Mouse (Mus musculus): ENCODE results near the gene Alg5. TPM values are rescaled to one million over a fixed set of nuclear protein-coding genes. Genes with fewer than 3 reads are reported as not detected.
"Not testable (repeated sequence)": the region's sequence is repeated elsewhere in the genome, so short reads cannot be mapped to it uniquely, and the experiment has no call there.

Gene Alg5
- 67.2 TPM for polyA plus RNA-seq (2021)

GRCm38 (mm10) chr3:54735247-54736046 is at the start of gene Alg5, which contains the start of gene Exosc8:
Gene Alg5 (plus strand): TSS chr3:54735539.
Gene Exosc8 (minus strand): TSS chr3:54735393.
- in situ Hi-C loops (cut with MboI; ENCODE audit: low pct_unique_long_range_greater_than_20kb), result loop anchor here (5.0 kb wide), 1 partner anchor 67 kb away; no protein-coding TSS in a partner anchor
- no peak for TF ChIP-seq CTCF (IDR thresholded peaks at IDR 0.05)
- ChIA-PET CTCF (interaction anchor here (0.6 to 2.2 kb wide), 19 partner anchors 10 to 619 kb away, joined by 3 to 13 read pairs (median 4); partner anchors contain the start of gene Rfxap), POLR2A (interaction anchor here (0.6 to 1.8 kb wide), 4 partner anchors 8 to 43 kb away, joined by 3 to 4 read pairs (median 3); partner anchors contain the start of gene Supt20)
- ATAC-seq, result peak; percentile 89
- DNase-seq (ENCODE audit: low read depth, low spot score), result no peak
- no peaks in the 10 kb centered on the region for H3K27me3 ChIP-seq

GRCm38 (mm10) chr3:54687245-54687644 is 48.1 kb upstream of the Alg5 start:
- no peak for DNase-seq (ENCODE audit: low read depth, low spot score)
- no peak for TF ChIP-seq CTCF (IDR thresholded peaks at IDR 0.05)
- no peak for ATAC-seq
- in situ Hi-C loops (cut with MboI; ENCODE audit: low pct_unique_long_range_greater_than_20kb), result loop anchor here (5.0 kb wide), 1 partner anchor 335 kb away; no protein-coding TSS in a partner anchor
- H3K27me3 ChIP-seq, result no peaks in the 10 kb centered on the region
- ChIA-PET CTCF (interaction anchor here (1.3 to 1.8 kb wide), 3 partner anchors 8 to 332 kb away, joined by 3 to 9 read pairs (median 4); partner anchors contain the start of gene Postn), POLR2A (interaction anchor here (1.1 kb wide), 1 partner anchor 14 kb away, joined by 3 read pairs; no protein-coding TSS in a partner anchor)

GRCm38 (mm10) chr3:54689091-54689490 is 46.2 kb upstream of the Alg5 start:
- in situ Hi-C loops (cut with MboI; ENCODE audit: low pct_unique_long_range_greater_than_20kb), result loop anchor here (5.0 kb wide), 1 partner anchor 337 kb away; no protein-coding TSS in a partner anchor
- no peak for ATAC-seq
- no peak for DNase-seq (ENCODE audit: low read depth, low spot score)
- TF ChIP-seq CTCF (IDR thresholded peaks at IDR 0.05), result peak; percentile 62
- POLR2A ChIA-PET, result no interaction called here
- no peaks in the 10 kb centered on the region for H3K27me3 ChIP-seq
- CTCF ChIA-PET, result interaction anchor here (0.9 to 3.3 kb wide), 7 partner anchors 10 to 337 kb away, joined by 3 to 11 read pairs (median 4); no protein-coding TSS in a partner anchor

- in situ Hi-C loops (cut with MboI; ENCODE audit: low pct_unique_long_range_greater_than_20kb), result loop anchor here (10.0 kb wide), 1 partner anchor 828 kb away; the partner anchor contains the start of gene Ufm1
- POLR2A ChIA-PET, result interaction anchor here (0.8 to 1.5 kb wide), 5 partner anchors 10 to 334 kb away, joined by 3 to 4 read pairs (median 4); partner anchors contain the start of gene Alg5
- H3K27me3 ChIP-seq, result no peaks in the 10 kb centered on the region
- DNase-seq (ENCODE audit: low read depth, low spot score) (peak; percentile 83), ATAC-seq (peak; percentile 98)
- CTCF ChIA-PET, result interaction anchor here (0.7 to 3.3 kb wide), 6 partner anchors 9 to 340 kb away, joined by 3 to 11 read pairs (median 6); no protein-coding TSS in a partner anchor
- TF ChIP-seq CTCF (IDR thresholded peaks at IDR 0.05), result no peak
Measured at GRCm38 (mm10) chr3:54692202-54693055, 42.9 kb upstream of the Alg5 start, which contains the start of gene Supt20. Gene Supt20 (plus strand): TSS chr3:54692807.

GRCm38 (mm10) chr3:54693056-54693415 is 42.3 kb upstream of the Alg5 start:
- DNase-seq (ENCODE audit: low read depth, low spot score), result peak; percentile 30
- CTCF ChIA-PET, result interaction anchor here (0.9 to 1.8 kb wide), 3 partner anchors 9 to 334 kb away, joined by 3 to 8 read pairs (median 4); no protein-coding TSS in a partner anchor
- in situ Hi-C loops (cut with MboI; ENCODE audit: low pct_unique_long_range_greater_than_20kb), result loop anchor here (10.0 kb wide), 1 partner anchor 828 kb away; the partner anchor contains the start of gene Ufm1

GRCm38 (mm10) chr3:54699759-54700301 is 35.5 kb upstream of the Alg5 start:
- ChIA-PET CTCF (interaction anchor here (1.6 to 3.3 kb wide), 3 partner anchors 13 to 16 kb away, joined by 4 to 13 read pairs (median 8); partner anchors contain the start of gene Gm21958), POLR2A (no interaction called here)
- in situ Hi-C loops (cut with MboI; ENCODE audit: low pct_unique_long_range_greater_than_20kb), result loop anchor here (10.0 kb wide), 1 partner anchor 835 kb away; the partner anchor contains the start of gene Ufm1

More at GRCm38 (mm10) chr3:54693056-54693415, 42.3 kb upstream of the Alg5 start:
- H3K27me3 ChIP-seq, result no peaks in the 10 kb centered on the region
- POLR2A ChIA-PET, result interaction anchor here (1.0 to 1.5 kb wide), 4 partner anchors 10 to 335 kb away, joined by 3 to 4 read pairs (median 4); partner anchors contain the start of gene Alg5
- no peak for TF ChIP-seq CTCF (IDR thresholded peaks at IDR 0.05)
- ATAC-seq, result peak; percentile 23

GRCm38 (mm10) chr3:54704106-54704505 is 31.2 kb upstream of the Alg5 start:
- H3K27me3 ChIP-seq; DNase-seq (ENCODE audit: low read depth, low spot score); ATAC-seq; in situ Hi-C loops (cut with MboI; ENCODE audit: low pct_unique_long_range_greater_than_20kb): not testable (repeated sequence)
- ChIA-PET CTCF (interaction anchor here (0.9 kb wide), 2 partner anchors 11 to 32 kb away, joined by 3 to 4 read pairs; partner anchors contain the start of genes Alg5 and Exosc8), POLR2A (interaction anchor here (0.7 kb wide), 1 partner anchor 1112 kb away, joined by 3 read pairs; no protein-coding TSS in a partner anchor)

More at GRCm38 (mm10) chr3:54699759-54700301, 35.5 kb upstream of the Alg5 start:
- ATAC-seq (no peak), DNase-seq (ENCODE audit: low read depth, low spot score) (no peak)
- TF ChIP-seq CTCF (IDR thresholded peaks at IDR 0.05), result no peak
- no peaks in the 10 kb centered on the region for H3K27me3 ChIP-seq

- CTCF ChIA-PET, result interaction anchor here (0.9 to 1.9 kb wide), 3 partner anchors 8 to 355 kb away, joined by 3 to 7 read pairs (median 4); no protein-coding TSS in a partner anchor
- DNase-seq (ENCODE audit: low read depth, low spot score) (no peak), ATAC-seq (no peak)
- in situ Hi-C loops (cut with MboI; ENCODE audit: low pct_unique_long_range_greater_than_20kb), result no loop called here
- TF ChIP-seq CTCF (IDR thresholded peaks at IDR 0.05), result no peak
- H3K27me3 ChIP-seq, result no peaks in the 10 kb centered on the region
- POLR2A ChIA-PET, result no interaction called here
Measured at GRCm38 (mm10) chr3:54708972-54709371, 26.4 kb upstream of the Alg5 start.

GRCm38 (mm10) chr3:54714253-54714652 is 21.1 kb upstream of the Alg5 start, which contains the start of gene Gm21958:
Gene Gm21958 (minus strand): TSS chr3:54714353.
- no peaks in the 10 kb centered on the region for H3K27me3 ChIP-seq
- POLR2A ChIA-PET, result no interaction called here
- in situ Hi-C loops (cut with MboI; ENCODE audit: low pct_unique_long_range_greater_than_20kb), result no loop called here
- CTCF ChIA-PET, result interaction anchor here (1.7 to 5.0 kb wide), 2 partner anchors 13 to 15 kb away, joined by 4 to 13 read pairs; no protein-coding TSS in a partner anchor
- DNase-seq (ENCODE audit: low read depth, low spot score) (no peak), ATAC-seq (no peak)
- no peak for TF ChIP-seq CTCF (IDR thresholded peaks at IDR 0.05)
